Mouse (Mus musculus): ENCODE measurements at regions not wholly inside any gene's neighbourhood (a gene's known extent, or its start where the extent isn't known, plus 50 kb on each side); places are given as distances from the start of the nearest gene placed in this dataset.
"Not testable (repeated sequence)": the region's sequence is repeated elsewhere in the genome, so short reads cannot be mapped to it uniquely, and the experiment has no call there.

GRCm38 (mm10) chr10:96399636-96400400 is 217.0 kb upstream of the Btg1 start:
- DNase-seq (ENCODE audit: low spot score), result no peak
- intact Hi-C loops (cut with DNase I), result no loop called here

DNA sequence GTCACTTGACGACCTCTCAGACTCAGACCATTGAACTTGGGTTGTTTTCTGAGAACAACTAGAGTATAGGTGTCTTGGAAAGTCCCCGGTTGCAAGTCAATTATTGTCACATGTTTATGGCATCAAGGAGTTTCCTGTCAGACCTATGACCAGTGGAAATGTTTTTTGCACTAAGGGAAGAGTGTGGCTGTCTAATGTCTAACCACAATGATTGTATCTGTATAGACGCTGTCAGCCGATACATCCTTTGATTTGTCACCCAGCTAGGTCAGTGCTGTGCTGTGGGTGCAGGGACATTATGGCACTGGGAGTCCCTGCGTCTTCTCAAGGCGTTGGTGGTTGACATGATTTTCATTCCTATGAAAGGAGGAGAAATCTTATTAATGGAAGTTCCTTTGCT is 216.0 kb upstream of the Btg1 start:
- DNase-seq (ENCODE audit: low spot score), result no peak
- intact Hi-C loops (cut with DNase I), result no loop called here

- intact Hi-C loops (cut with DNase I), result no loop called here
Measured at GRCm38 (mm10) chr10:96406306-96406705, 210.5 kb upstream of the Btg1 start.

DNA sequence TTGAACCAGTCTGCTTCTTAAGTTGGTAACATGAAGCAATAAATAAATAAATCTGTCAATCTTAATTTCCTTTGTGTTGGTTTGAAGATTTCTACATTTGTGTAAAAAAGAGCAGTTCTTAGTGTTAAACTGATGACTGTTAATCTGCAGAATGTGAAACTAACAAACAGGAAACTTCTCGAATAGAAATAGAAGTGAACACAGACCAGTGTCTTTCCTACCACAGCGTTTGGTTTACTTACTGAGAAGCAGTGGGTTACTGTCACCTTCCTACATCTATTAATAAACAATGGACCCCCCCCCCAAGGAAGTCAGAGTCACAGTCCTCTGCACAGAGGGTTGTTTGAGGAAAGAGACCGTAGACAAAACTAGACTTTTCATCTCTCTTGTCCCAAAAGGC is 209.0 kb upstream of the Btg1 start:
- intact Hi-C loops (cut with DNase I), result no loop called here
- no peak for DNase-seq (ENCODE audit: low spot score)

More at GRCm38 (mm10) chr10:96406306-96406705, 210.5 kb upstream of the Btg1 start:
- DNase-seq (ENCODE audit: low spot score), result no peak

DNA sequence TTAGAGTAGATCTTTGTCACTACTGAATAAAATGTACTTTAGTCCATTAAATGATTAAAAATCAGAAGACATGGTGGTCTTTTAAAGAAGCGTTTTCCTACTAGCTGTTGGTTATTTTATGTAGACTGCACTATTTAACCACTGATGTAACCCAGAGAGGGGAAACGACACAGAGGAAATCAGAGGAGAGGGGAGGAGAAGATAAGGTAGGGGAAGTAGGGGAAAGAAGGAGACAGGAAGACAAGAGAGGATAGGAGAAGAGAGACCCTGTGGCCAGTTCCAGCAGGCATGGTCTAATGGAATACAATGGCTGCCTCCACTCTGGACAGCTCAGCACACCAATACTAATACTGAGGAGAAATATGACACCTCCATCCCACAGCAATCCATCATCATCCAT is 208.6 kb upstream of the Btg1 start:
- intact Hi-C loops (cut with DNase I), result no loop called here
- DNase-seq (ENCODE audit: low spot score), result no peak

DNA sequence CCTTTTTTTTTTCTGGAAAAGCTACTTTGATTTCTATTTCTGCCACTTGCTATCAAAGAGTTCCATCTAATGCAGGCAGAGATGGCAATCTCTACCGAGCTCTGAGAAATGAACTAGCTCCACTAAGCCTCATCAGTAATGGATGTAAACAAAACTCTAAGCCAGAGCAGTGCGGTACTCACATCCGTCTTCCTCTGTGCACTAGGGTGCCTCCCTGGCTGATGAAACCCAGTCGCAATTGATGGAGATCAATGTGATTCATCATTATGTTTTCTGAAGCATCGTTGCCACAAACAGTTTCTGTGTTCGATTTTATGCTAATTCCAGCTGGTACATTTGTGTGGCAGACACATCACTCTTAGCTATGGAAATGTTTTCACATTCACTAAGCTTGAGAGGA is 206.8 kb upstream of the Btg1 start:
- intact Hi-C loops (cut with DNase I), result no loop called here
- no peak for DNase-seq (ENCODE audit: low spot score)

- intact Hi-C loops (cut with DNase I), result no loop called here
- DNase-seq (ENCODE audit: low spot score), result no peak
Measured at GRCm38 (mm10) chr10:96414807-96415206, 202.0 kb upstream of the Btg1 start.

GRCm38 (mm10) chr10:96421506-96421905 is 195.3 kb upstream of the Btg1 start:
- DNase-seq (ENCODE audit: low spot score); intact Hi-C loops (cut with DNase I): not testable (repeated sequence)

DNA sequence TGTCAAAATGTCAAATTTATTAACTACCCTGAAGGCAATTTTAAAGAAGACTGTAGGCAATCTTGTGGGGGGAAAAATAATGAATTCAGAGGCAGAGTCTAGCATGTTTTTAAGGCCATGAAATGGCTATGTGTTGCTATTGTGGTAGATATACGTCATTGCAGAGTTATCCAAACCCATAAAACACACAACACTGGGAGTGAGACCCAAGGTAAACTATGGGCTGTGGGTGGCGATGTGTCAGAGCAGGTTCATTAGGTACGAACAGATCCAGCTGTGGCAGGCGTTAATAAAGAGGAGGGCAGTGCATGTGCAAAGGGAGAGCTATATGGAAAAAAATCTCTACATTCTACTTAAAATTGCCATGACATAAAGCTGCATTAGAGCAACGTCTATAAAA is 189.4 kb upstream of the Btg1 start:
- intact Hi-C loops (cut with DNase I), result no loop called here
- DNase-seq (ENCODE audit: low spot score), result no peak

DNA sequence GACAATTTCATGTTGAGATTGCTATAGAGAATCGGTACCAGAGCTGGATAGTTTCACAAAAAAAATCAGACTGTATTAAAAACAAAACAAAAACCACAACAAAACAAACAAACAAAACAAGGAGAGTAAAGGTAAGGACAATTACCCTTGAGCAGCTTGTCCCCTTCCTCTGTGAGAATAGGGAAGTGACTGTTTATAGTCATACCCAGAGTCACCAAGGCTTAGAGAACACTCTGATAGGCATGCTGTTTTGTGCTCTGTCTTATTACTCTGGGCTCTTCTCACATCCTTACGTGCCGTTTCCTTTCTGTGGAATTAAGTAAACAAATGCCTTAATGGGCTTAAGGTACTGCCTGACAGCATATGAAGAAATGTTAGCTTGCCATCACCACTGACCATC is 186.7 kb upstream of the Btg1 start:
- no peak for DNase-seq (ENCODE audit: low spot score)
- intact Hi-C loops (cut with DNase I), result no loop called here

DNA sequence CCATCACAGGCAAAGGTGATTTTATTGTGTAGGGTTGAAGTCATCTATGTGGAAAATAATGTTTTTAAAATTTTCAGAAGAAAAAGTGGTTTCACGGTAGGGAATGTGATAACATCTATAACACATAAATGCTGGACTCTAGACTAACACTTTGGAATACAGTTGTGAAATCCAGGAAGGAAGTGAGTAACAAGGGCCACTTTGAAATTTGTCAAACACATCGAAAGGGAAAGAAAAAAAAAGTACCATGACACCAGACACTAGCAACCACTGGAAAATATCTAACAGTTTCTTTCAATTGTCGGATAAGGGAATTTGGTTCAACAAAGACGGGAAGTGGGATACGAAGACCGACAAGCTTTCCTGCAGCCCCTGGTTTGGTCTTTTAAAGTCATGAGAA is 181.7 kb upstream of the Btg1 start:
- intact Hi-C loops (cut with DNase I), result no loop called here
- DNase-seq (ENCODE audit: low spot score), result no peak

DNA sequence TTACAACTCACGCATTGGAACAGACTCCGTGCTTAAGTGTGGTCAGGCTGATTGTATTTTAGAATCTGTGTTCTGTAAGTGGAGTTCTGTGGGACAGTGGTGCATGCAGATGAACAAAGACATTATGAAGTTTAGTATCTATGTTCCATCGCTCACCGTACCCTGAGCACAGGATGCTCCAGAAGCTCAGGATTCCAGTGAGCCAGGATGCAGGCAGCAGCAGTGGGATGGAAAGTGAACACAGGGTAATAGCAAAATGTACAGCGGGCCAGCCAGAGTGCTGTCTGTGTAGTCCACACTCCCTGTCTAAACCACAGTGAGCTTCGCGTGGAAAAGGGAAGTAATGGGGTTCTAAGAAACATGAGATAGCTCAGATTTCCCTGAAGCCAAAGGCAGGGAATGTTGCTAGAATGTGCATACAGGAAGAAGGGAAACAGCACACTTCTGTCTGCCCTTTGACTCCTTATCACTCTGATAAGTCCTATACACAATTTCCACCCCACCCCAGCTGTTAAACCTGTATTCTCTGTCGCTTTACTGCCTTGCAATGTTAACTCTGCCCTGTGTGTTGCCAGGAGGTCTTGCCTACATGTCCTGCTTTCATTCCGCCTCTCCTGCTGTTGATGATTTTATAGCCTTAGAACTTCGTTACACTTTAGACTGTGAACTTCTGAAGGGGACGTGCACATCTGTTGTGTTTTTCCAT is 178.3 kb upstream of the Btg1 start:
- intact Hi-C loops (cut with DNase I), result no loop called here
- no peak for DNase-seq (ENCODE audit: low spot score)

- intact Hi-C loops (cut with DNase I), result no loop called here
- no peak for DNase-seq (ENCODE audit: low spot score)
Measured at GRCm38 (mm10) chr10:96442165-96442564, 174.6 kb upstream of the Btg1 start.

DNA sequence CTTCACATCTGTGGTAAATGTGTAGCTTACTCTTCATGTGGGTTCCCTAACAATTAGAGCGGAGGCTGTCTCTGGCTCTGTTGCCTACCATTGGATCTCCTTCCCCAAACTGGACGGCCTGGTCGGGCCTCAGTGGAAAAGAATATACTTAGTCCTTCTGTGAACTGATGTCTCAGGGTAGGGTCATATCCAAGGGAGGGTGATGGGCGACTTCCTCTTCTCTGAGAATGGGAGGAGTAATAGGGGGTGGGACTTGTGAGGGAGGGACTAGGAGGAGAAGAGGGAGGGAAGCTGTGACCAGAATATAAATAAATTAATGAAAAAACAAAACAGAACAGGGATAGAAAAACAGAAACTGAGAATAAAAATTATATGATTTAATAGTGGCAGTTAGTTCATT is 166.5 kb upstream of the Btg1 start:
- DNase-seq (ENCODE audit: low spot score), result no peak
- intact Hi-C loops (cut with DNase I), result no loop called here

GRCm38 (mm10) chr10:96454857-96455256 is 161.9 kb upstream of the Btg1 start:
- intact Hi-C loops (cut with DNase I), result no loop called here
- DNase-seq (ENCODE audit: low spot score), result no peak

GRCm38 (mm10) chr10:96458551-96458950 is 158.3 kb upstream of the Btg1 start:
- intact Hi-C loops (cut with DNase I), result no loop called here
- no peak for DNase-seq (ENCODE audit: low spot score)

- intact Hi-C loops (cut with DNase I), result no loop called here
- no peak for DNase-seq (ENCODE audit: low spot score)
Measured at GRCm38 (mm10) chr10:96459186-96459585, 157.6 kb upstream of the Btg1 start.

- intact Hi-C loops (cut with DNase I), result no loop called here
- no peak for DNase-seq (ENCODE audit: low spot score)
Measured at GRCm38 (mm10) chr10:96460151-96460550, 156.7 kb upstream of the Btg1 start.

DNA sequence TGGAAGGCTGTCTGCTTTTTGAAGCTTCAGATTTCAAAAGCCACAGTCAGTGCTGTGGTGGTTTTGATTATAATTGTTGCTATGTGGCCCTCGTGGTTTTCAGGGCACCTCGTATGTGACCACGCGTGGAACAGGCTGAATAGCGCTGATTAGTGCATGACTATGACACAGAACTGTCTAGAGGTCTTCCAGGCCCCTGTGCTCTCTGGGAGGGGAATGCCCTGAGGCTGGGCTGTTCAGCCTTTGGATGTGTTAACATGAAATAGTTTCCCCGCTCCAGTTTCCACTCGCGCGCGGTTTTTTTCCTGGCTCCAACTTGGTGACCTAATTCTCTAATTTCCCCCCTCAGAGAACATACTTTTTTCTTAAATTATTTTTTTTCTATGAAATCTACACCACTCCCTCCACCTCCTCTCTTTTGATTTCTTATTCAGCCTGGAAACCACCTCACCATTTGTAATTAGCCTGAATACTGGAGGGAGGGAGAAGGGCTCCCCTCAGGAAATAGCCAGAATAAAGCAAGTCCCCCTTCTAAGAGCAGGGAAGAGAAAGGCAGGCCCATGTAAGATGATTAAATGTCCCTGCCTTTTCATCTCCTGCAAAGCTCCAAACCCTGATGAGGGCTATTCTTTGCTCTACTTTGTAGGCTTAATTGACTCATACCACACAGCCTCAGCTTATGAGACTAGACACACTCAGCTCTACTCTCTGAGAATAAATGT is 156.0 kb upstream of the Btg1 start:
- DNase-seq (ENCODE audit: low spot score), result no peak
- intact Hi-C loops (cut with DNase I), result no loop called here

- intact Hi-C loops (cut with DNase I), result no loop called here
- no peak for DNase-seq (ENCODE audit: low spot score)
Measured at GRCm38 (mm10) chr10:96465967-96466366, 150.8 kb upstream of the Btg1 start.

GRCm38 (mm10) chr10:96466845-96467244 is 150.0 kb upstream of the Btg1 start:
- intact Hi-C loops (cut with DNase I), result no loop called here
- DNase-seq (ENCODE audit: low spot score), result no peak

All from heart, postnatal 25 days (tissue).